Mouse (Mus musculus) frontal cortex, postnatal 36 days (tissue): Measurements from ENCODE around the gene 4930550L24Rik.
A peak's percentile ranks its signal among the peaks of the same experiment; 100 is the strongest.

ENCODE experiments used
- DNase-seq, 2 experiments: peaks; one replicate each; pipeline ENCODE4 v3.0.0; 2022; ENCODE audit warnings: low spot score in 2 of 2

The 4930550L24Rik gene

DNA sequence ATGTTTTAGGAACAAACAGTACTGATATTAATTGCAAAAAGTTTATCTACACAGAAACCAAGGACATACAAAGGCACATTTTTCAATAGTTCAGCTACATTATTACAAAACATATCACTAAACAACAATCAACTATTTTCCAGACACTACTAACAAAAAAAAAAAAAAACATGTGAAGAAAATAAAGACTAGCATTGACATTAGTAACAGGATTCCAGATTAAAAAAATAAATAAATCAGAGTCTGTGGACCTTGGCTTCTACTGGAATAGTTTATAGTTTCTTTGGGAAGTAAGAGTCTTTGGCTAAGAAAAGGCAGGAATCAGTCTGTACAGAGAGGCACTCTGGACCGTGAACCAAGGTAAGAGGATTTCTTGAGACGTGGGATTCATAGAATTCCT lies at the start of gene 4930550L24Rik:
4930550L24Rik (plus strand) TSS at position 301 of the 400 bp plus-strand sequence.
- DNase-seq = no peak

DNA sequence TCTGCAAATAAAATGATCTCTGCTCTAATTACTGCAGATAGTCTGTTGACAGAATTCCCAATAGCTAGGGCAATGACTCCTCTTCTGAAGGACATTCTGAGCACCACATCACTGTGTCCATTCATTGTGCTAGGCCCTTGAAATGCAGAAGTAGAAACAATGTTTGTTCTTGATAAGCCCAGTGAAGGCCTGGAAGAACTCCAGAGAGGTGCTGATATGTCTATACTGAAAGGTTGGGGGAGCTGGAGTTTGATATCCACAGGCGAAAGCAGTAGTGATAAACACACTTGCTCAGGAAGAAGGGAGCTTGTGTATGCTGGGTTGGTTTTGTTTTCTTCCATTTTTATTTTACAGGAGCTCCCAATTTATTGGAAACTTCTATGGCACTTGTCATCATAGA lies 8.4 kb upstream of the 4930550L24Rik start:
- DNase-seq = no peak

DNA sequence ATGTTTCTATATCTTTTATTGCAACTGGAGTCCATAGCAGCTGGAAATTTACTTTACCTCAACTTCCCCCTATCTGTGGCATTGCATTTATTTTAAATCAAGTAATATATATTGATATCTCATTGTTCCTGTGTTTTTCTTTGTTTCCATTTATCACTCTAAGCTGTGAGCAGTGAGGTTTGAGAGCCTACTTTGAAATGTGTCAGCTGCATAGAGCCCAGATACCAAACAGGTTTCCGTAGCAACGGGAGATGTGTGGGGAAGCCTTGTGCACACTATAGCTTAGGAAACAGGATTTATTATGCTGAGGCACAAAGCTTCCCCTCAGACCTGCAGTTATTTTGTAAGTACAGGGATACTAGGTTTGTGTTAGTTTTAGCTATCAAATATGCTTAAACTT lies 58.8 kb downstream of the 4930550L24Rik start:
- peak in 1 of 2 experiments; percentile 4 for DNase-seq
